Mouse (Mus musculus): ENCODE results near the gene Ms4a2. TPM values are rescaled to one million over a fixed set of nuclear protein-coding genes. Genes with fewer than 3 reads are reported as not detected.

Ms4a2 gene
- polyA plus RNA-seq, 1 experiment from 2014 or later: not detected

Other genes starting within 250 kb of the Ms4a2 start
- gene Ms4a4a, start 248.2 kb downstream of the Ms4a2 start, polyA plus RNA-seq (2016; fragmentation: Nextera tagmentation; extraction: Ambion mirVana): 1.9 and 3.1 TPM in 2 replicates
- gene Ms4a4c, start 218.9 kb downstream of the Ms4a2 start, polyA plus RNA-seq (2016; fragmentation: Nextera tagmentation; extraction: Ambion mirVana): 0.13 and 0.17 TPM in 2 replicates
- not detected in 2 replicates for gene Ms4a4b, start 180.2 kb downstream of the Ms4a2 start, polyA plus RNA-seq (2016; fragmentation: Nextera tagmentation; extraction: Ambion mirVana)
- 2.1 and 3.1 TPM in 2 replicates for gene Ms4a6c, start 154.4 kb downstream of the Ms4a2 start, polyA plus RNA-seq (2016; fragmentation: Nextera tagmentation; extraction: Ambion mirVana)
- gene Gm8369, start 137.8 kb downstream of the Ms4a2 start, polyA plus RNA-seq (2016; fragmentation: Nextera tagmentation; extraction: Ambion mirVana): not detected in 2 replicates
- 3.1 and 3.3 TPM in 2 replicates for gene Ms4a6b, start 107.2 kb downstream of the Ms4a2 start, polyA plus RNA-seq (2016; fragmentation: Nextera tagmentation; extraction: Ambion mirVana)
- gene Ms4a4d, start 86.9 kb downstream of the Ms4a2 start, polyA plus RNA-seq (2016; fragmentation: Nextera tagmentation; extraction: Ambion mirVana): 0.20 TPM in 1 of 2 replicates, not detected in the other
- gene Ms4a6d, start 18.9 kb downstream of the Ms4a2 start, polyA plus RNA-seq (2016; fragmentation: Nextera tagmentation; extraction: Ambion mirVana): 2.9 and 4.1 TPM in 2 replicates
- not detected in 2 replicates for gene Ms4a3, start 17.1 kb upstream of the Ms4a2 start, polyA plus RNA-seq (2016; fragmentation: Nextera tagmentation; extraction: Ambion mirVana)
- gene Oosp2, start 36.8 kb upstream of the Ms4a2 start, polyA plus RNA-seq (2016; fragmentation: Nextera tagmentation; extraction: Ambion mirVana): not detected in 2 replicates
- gene Oosp1, start 67.4 kb upstream of the Ms4a2 start, polyA plus RNA-seq (2016; fragmentation: Nextera tagmentation; extraction: Ambion mirVana): not detected in 2 replicates
- not detected in 2 replicates for gene Oosp3, start 73.3 kb upstream of the Ms4a2 start, polyA plus RNA-seq (2016; fragmentation: Nextera tagmentation; extraction: Ambion mirVana)
- not detected in 2 replicates for gene Gif, start 123.8 kb upstream of the Ms4a2 start, polyA plus RNA-seq (2016; fragmentation: Nextera tagmentation; extraction: Ambion mirVana)
- gene Mrpl16, start 146.7 kb upstream of the Ms4a2 start, polyA plus RNA-seq (2016; fragmentation: Nextera tagmentation; extraction: Ambion mirVana): 45.7 and 48.7 TPM in 2 replicates
- 20.3 and 22.0 TPM in 2 replicates for gene Stx3, start 195.7 kb upstream of the Ms4a2 start, polyA plus RNA-seq (2016; fragmentation: Nextera tagmentation; extraction: Ambion mirVana)
- not detected in 2 replicates for gene Olfr1417, start 215.5 kb upstream of the Ms4a2 start, polyA plus RNA-seq (2016; fragmentation: Nextera tagmentation; extraction: Ambion mirVana)
- not detected in 2 replicates for gene Olfr1418, start 237.3 kb upstream of the Ms4a2 start, polyA plus RNA-seq (2016; fragmentation: Nextera tagmentation; extraction: Ambion mirVana)